Mouse (Mus musculus) brain, embryonic 14.5 days (tissue): ENCODE measurements at regions not wholly inside any gene's neighbourhood (a gene's known extent, or its start where the extent isn't known, plus 50 kb on each side); places are given as distances from the start of the nearest gene placed in this dataset.

Experiments
- DNase-seq: peaks from one replicate; pipeline ENCODE4 v3.0.0-alpha.2; 2011; ENCODE audit warnings: low read depth
- CTCF ChIP-seq: fragments of 200-500 bp; IDR thresholded peaks from 2 replicates; pipeline ENCODE4 v1.5.1; 2012; ENCODE audit warnings: inconsistent platforms, mild to moderate bottlenecking, moderate library complexity, borderline replicate concordance; ENCODE audit not compliant: insufficient read depth, insufficient read length; ENCODE audit errors: extremely low read depth
- POLR2A ChIP-seq: fragments of 200-500 bp; IDR thresholded peaks from 2 replicates; pipeline ENCODE4 v1.6.1; 2012; ENCODE audit warnings: mild to moderate bottlenecking, inconsistent platforms, borderline replicate concordance; ENCODE audit not compliant: poor library complexity, insufficient read depth, insufficient read length, severe bottlenecking; ENCODE audit errors: extremely low read depth

DNA sequence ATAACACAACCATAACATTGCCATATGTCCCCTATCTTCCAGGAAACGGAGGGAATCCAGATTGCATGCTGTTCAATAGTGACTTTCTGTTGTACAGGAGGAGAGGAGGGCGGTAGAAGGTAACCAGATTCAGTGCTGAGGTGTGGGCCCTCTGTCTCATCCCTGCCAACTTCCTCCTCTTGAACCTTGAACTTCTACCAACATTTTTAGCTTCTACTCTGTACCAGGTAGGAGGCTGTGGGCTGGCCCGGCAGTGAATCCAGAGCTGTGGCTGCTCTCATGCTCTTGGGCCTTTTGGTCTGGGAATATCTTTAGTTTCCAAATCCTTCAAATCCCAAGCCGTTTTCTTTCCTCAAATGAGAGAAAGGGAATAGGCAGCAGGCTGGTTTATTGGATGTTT, 450.5 kb downstream of the 1810013L24Rik start:
- no peak for DNase-seq
- no peak for TF ChIP-seq POLR2A
- TF ChIP-seq CTCF: no peak

GRCm38 (mm10) chr16:9280931-9281330, 451.0 kb downstream of the 1810013L24Rik start:
- peak; percentile 90 for DNase-seq
- no peak for TF ChIP-seq CTCF
- no peak for TF ChIP-seq POLR2A

GRCm38 (mm10) chr16:9284423-9284822, 454.5 kb downstream of the 1810013L24Rik start:
- no peak for DNase-seq
- TF ChIP-seq CTCF (no peak), POLR2A (no peak)

- DNase-seq: no peak
Observed at GRCm38 (mm10) chr16:9285921-9286320, 456.0 kb downstream of the 1810013L24Rik start.

GRCm38 (mm10) chr16:9287557-9287956, 457.7 kb downstream of the 1810013L24Rik start:
- TF ChIP-seq POLR2A (no peak), CTCF (no peak)
- no peak for DNase-seq

More at GRCm38 (mm10) chr16:9285921-9286320, 456.0 kb downstream of the 1810013L24Rik start:
- no peak for TF ChIP-seq POLR2A
- TF ChIP-seq CTCF: no peak

- TF ChIP-seq POLR2A: no peak
- TF ChIP-seq CTCF: no peak
- DNase-seq: peak; percentile 11
Observed at GRCm38 (mm10) chr16:9291356-9292020, 461.6 kb downstream of the 1810013L24Rik start.

DNA sequence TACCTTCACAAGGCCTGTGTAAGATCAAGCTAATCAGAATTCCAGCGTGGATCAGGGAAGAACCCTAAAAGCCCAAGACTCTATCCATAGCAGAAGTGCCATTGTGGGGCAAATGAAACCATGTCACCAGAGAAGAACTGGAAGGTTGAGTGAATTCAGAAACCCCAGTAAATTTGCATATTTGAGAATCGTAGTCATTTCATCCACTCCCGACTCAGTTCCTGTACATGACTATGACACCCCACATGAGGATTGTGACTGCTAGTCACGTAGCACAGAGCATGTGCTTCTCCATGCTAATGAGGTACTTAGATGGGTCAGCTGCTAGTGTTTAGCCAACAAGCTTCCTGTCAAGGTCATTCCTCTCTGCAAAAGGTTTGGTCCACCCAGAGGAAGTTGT, 473.2 kb downstream of the 1810013L24Rik start:
- no peak for TF ChIP-seq POLR2A
- TF ChIP-seq CTCF: no peak
- no peak for DNase-seq

- DNase-seq: no peak
- TF ChIP-seq POLR2A (no peak), CTCF (no peak)
Observed at GRCm38 (mm10) chr16:9304079-9304478, 474.2 kb downstream of the 1810013L24Rik start.

GRCm38 (mm10) chr16:9310744-9311143, 480.8 kb downstream of the 1810013L24Rik start:
- TF ChIP-seq POLR2A (no peak), CTCF (peak; percentile 23; the same call in 1 of the 2 replicates)
- DNase-seq: no peak

DNA sequence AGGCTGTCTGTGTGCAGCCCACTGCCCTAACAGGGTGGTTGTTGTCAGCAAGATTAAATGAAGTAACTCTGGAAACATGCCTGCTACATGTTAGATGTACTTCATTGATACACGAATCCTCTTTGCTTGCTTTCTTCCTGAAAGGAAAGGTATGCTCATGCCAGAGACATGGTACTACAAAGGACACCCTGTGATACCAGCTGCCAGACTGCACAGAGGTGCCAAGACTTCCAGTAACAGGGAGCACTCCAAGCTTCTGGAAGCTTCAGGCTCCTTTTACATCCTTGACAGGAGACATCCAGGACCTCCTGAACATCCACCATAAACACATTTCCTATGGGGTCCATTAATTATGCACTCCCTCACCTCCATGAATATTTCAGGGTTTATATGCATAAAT, 505.7 kb downstream of the 1810013L24Rik start:
- DNase-seq: peak; percentile 33
- no peak for TF ChIP-seq CTCF
- no peak for TF ChIP-seq POLR2A

- TF ChIP-seq CTCF: no peak
- peak; percentile 56 for DNase-seq
Observed at GRCm38 (mm10) chr16:9336063-9336462, 506.2 kb downstream of the 1810013L24Rik start.

DNA sequence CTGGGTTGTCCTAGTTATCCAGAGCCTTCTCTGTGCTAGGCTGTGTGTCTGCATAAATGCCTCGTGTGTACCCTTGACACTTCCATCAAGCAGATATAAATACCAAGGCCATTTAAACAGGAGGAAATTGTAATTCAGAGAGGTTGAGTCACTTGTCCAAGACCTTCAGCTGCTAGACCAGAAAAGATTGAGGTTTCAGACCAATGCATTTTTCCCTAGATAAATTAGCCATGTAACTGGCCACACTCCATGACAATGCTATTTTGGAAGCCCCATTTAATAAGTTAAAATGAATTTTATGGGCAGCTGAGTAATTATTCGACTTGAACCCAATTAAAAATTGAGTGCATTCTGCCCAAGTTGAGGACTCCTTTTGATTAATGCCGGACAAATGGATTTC, 509.6 kb downstream of the 1810013L24Rik start:
- no peak for TF ChIP-seq POLR2A
- TF ChIP-seq CTCF: no peak
- no peak for DNase-seq

DNA sequence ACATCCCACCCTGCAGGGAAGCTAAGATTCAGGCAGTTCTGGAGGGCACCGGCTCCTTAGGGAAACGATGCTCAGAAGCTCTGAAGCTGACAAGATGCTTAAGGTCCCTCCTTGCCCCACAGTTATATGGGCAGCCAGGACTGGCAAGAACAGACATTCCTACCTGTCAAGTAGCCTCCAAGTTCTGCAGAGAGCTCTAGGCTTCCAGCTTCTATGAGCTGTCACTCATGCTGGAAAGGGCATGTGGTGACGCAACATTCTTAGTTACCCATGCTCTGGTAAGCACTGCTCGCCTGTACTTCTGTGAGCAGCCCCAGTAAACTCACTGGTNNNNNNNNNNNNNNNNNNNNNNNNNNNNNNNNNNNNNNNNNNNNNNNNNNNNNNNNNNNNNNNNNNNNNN, 511.3 kb downstream of the 1810013L24Rik start:
- no peak for DNase-seq
- TF ChIP-seq CTCF (no peak), POLR2A (no peak)

DNA sequence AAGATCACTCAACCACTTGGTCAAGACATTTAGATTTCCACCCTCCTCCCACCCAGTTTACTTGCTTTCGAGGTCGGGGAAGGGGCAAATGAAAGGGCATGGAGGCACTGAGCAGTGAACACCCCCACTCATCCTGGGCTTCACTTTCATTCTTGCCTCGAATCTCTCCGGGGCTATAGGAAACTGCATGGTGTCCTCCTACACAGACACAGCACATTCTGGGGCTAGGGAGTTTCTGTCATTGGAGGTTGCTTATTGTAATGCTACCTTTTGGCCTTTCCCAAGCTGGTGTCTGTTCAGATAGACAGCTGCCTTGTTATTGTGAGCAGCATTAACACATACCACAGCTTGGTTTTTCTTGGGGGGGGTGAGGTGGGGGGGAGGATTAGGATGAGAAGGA, 523.9 kb downstream of the 1810013L24Rik start:
- TF ChIP-seq POLR2A (no peak), CTCF (no peak)
- no peak for DNase-seq

DNA sequence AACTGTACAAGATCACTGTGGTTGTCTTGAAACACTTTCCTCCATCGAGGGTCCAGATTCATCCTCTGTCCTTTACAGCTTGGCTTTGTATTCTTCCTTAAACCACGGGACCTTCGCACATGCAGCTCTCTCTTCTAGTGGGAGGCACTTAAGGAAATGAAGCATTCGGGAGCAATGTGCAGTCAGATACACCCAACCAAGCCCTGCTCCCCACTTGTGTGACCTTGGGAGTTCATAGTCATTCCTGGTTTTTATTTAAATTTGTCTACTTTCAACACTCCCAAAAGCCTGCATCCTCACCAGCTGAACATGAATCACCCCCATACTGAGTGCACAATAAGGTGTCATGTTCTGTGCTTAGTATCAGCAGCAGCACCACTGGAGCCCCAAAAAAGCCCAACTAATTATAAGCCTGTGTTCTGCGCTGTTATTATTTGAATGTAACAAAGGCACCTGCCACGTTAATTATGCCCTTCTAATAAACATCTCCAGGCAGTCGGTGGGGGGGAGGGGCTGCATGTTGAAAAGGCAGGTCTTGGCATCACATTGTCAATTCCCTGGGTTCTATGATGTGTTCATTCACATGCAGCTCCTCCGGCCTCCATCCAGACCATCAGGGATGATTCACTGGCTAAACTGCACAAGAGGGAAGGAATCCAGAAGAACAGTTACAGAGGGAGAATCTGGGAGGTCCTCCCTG, 524.6 kb downstream of the 1810013L24Rik start:
- no peak for TF ChIP-seq CTCF
- no peak for TF ChIP-seq POLR2A

DNA sequence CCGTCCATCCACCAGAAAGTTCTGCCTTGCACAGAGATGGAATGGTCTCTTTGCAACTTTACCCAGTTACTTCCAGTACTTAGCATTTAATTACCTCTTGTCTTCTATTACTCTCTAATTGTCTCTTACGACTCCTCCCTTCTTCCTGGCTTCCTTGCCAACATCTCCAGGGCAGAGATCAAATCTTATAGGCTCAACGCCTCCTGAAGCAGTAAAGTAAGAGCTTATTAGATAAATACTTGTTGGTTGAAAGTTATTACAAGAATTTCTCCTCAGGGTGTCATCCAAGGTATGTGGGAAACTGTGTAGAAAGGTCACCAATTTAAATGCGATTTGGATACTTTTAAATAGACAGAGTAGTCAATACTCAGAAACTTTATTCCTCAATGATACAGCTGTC, 528.8 kb downstream of the 1810013L24Rik start:
- DNase-seq: no peak
- no peak for TF ChIP-seq POLR2A
- TF ChIP-seq CTCF: no peak

More for the DNA sequence above, 524.6 kb downstream of the 1810013L24Rik start:
- DNase-seq: peak; percentile 58
